Mouse (Mus musculus) myocyte (in vitro differentiated cells): ENCODE results near the gene Palm.

ENCODE experiments used
- E2F4 ChIP-seq: IDR thresholded peaks from one replicate; pipeline ENCODE4 v1.6.1; 2011; ENCODE audit warnings: mild to moderate bottlenecking, control low read depth, moderate library complexity; ENCODE audit not compliant: insufficient read depth
- MYOG ChIP-seq, 3 experiments: IDR thresholded peaks; one replicate each; pipeline ENCODE4 v1.6.1; 2011; ENCODE audit warnings: control low read depth in 2 of 3, low read depth in 2 of 3, mild to moderate bottlenecking in 2 of 3; ENCODE audit not compliant: insufficient read length in 2 of 3, control insufficient read depth in 1 of 3, insufficient read depth in 1 of 3
- POLR2A ChIP-seq: IDR thresholded peaks from one replicate; pipeline ENCODE4 v1.6.1; 2011; ENCODE audit warnings: low read depth, mild to moderate bottlenecking, control low read depth, moderate library complexity; ENCODE audit not compliant: insufficient read length

DNA sequence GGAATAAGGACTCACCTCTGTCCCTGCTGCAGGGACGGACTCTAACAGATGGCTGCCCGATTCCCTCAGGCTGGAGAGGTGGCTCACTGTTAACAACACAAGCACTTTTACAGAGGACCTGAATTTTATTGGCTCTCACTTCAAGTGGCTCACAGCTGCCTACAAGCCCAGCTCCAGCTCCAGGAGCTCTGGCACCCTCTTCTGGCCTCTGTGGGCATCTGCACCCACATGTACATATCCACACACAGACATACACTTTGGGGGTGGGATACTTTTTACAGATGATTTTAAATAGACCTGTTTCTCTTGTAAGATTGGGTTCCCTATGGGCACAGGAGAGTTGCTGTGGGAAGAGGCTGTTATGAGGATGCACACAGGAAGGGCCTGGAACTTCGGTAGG lies 21.1 kb upstream of the Palm start:
- TF ChIP-seq POLR2A (no peak), MYOG (IDR thresholded peaks at IDR 0.05; ENCODE audit: control insufficient read depth in 1 of 3, insufficient read depth in 1 of 3, insufficient read length in 2 of 3, low read depth in 2 of 3) (no peak), E2F4 (no peak)
